Mouse (Mus musculus): ENCODE results near the gene Ostm1. TPM values are rescaled to one million over a fixed set of nuclear protein-coding genes. Genes with fewer than 3 reads are reported as not detected.

The Ostm1 gene
- polyA plus RNA-seq (2014; fragmentation: Nextera tagmentation; extraction: Ambion mirVana), result 38.9 and 43.1 TPM in 2 replicates

GRCm38 (mm10) chr10:42583157-42583872 is at the start of gene Ostm1, which contains the start of gene Nr2e1:
TSS of gene Ostm1 (plus strand) at chr10:42583822.
TSS of gene Nr2e1 (minus strand) at chr10:42583632.
- peaks cover 25% of the 10 kb centered on the region for H3K4me1 ChIP-seq (ENCODE audit: control insufficient read depth, insufficient read depth, low read length)
- 0 out of 2 replicates have a peak within 1 kb of the TSS, but pooled peaks have one; percentile 3 for H3K27ac ChIP-seq (replicated peaks; ENCODE audit: low read depth, low read length)
- H3K4me3 ChIP-seq (replicated peaks; ENCODE audit: low read depth, low read length), result peak within 1 kb of the TSS; percentile 38
- no peaks in the 10 kb centered on the region for H3K9me3 ChIP-seq (ENCODE audit: control insufficient read depth, low read length)
- peak; percentile 83 for DNase-seq
- WGBS, result under 1% methylated on average over 43 of the region's 43 CpGs
- peaks cover 79% of the 10 kb centered on the region for H3K27me3 ChIP-seq (ENCODE audit: control insufficient read depth, insufficient read depth, low read length)
- peak within 1 kb of the TSS; percentile 47; the same call in 1 of the 2 replicates for H3K9ac ChIP-seq (replicated peaks; ENCODE audit: low read length)
- no peaks in the 10 kb centered on the region for H3K36me3 ChIP-seq (ENCODE audit: control insufficient read depth, insufficient read depth, low read length)
- peak within 1 kb of the TSS; percentile 58 for H3K4me2 ChIP-seq (ENCODE audit: low read length)
- ATAC-seq (ENCODE audit: low FRiP score, low TSS enrichment), result peak; percentile 65

GRCm38 (mm10) chr10:42533836-42534453 is 49.7 kb upstream of the Ostm1 start:
- DNase-seq, result no peak
- Histone ChIP-seq H3K27ac (replicated peaks; ENCODE audit: low read depth, low read length) (no peak overlapping the region), H3K27me3 (ENCODE audit: control insufficient read depth, insufficient read depth, low read length) (no peaks in the 10 kb centered on the region), H3K4me3 (replicated peaks; ENCODE audit: low read depth, low read length) (no peak overlapping the region), H3K4me2 (ENCODE audit: low read length) (no peak overlapping the region), H3K36me3 (ENCODE audit: control insufficient read depth, insufficient read depth, low read length) (peaks cover 27% of the 10 kb centered on the region), H3K9ac (replicated peaks; ENCODE audit: low read length) (no peak overlapping the region), H3K4me1 (ENCODE audit: control insufficient read depth, insufficient read depth, low read length) (no peaks in the 10 kb centered on the region), H3K9me3 (ENCODE audit: control insufficient read depth, low read length) (no peaks in the 10 kb centered on the region)
- WGBS, result 83% methylated on average over 11 of the region's 11 CpGs
- no peak for ATAC-seq (ENCODE audit: low FRiP score, low TSS enrichment)

- ATAC-seq (ENCODE audit: low FRiP score, low TSS enrichment) (no peak), DNase-seq (no peak)
- no peaks in the 10 kb centered on the region for H3K27me3 ChIP-seq (ENCODE audit: control insufficient read depth, insufficient read depth, low read length)
- H3K9me3 ChIP-seq (ENCODE audit: control insufficient read depth, low read length), result no peaks in the 10 kb centered on the region
- no peak overlapping the region for H3K4me2 ChIP-seq (ENCODE audit: low read length)
- no peak overlapping the region for H3K4me3 ChIP-seq (replicated peaks; ENCODE audit: low read depth, low read length)
- H3K27ac ChIP-seq (replicated peaks; ENCODE audit: low read depth, low read length), result no peak overlapping the region
- WGBS, result 88% methylated on average over 9 of the region's 9 CpGs
- no peaks in the 10 kb centered on the region for H3K4me1 ChIP-seq (ENCODE audit: control insufficient read depth, insufficient read depth, low read length)
- no peak overlapping the region for H3K9ac ChIP-seq (replicated peaks; ENCODE audit: low read length)
- peaks cover 17% of the 10 kb centered on the region for H3K36me3 ChIP-seq (ENCODE audit: control insufficient read depth, insufficient read depth, low read length)
Measured at GRCm38 (mm10) chr10:42537571-42538316, 45.9 kb upstream of the Ostm1 start.

GRCm38 (mm10) chr10:42545707-42546503 is 37.7 kb upstream of the Ostm1 start:
- H3K4me2 ChIP-seq (ENCODE audit: low read length), result no peak overlapping the region
- no peak overlapping the region for H3K27ac ChIP-seq (replicated peaks; ENCODE audit: low read depth, low read length)
- no peaks in the 10 kb centered on the region for H3K9me3 ChIP-seq (ENCODE audit: control insufficient read depth, low read length)
- WGBS, result 85% methylated on average over 6 of the region's 6 CpGs
- no peaks in the 10 kb centered on the region for H3K4me1 ChIP-seq (ENCODE audit: control insufficient read depth, insufficient read depth, low read length)
- ATAC-seq (ENCODE audit: low FRiP score, low TSS enrichment) (no peak), DNase-seq (no peak)
- no peaks in the 10 kb centered on the region for H3K27me3 ChIP-seq (ENCODE audit: control insufficient read depth, insufficient read depth, low read length)
- no peak overlapping the region for H3K4me3 ChIP-seq (replicated peaks; ENCODE audit: low read depth, low read length)
- no peaks in the 10 kb centered on the region for H3K36me3 ChIP-seq (ENCODE audit: control insufficient read depth, insufficient read depth, low read length)
- H3K9ac ChIP-seq (replicated peaks; ENCODE audit: low read length), result no peak overlapping the region

GRCm38 (mm10) chr10:42546507-42546906 is 37.1 kb upstream of the Ostm1 start:
- ATAC-seq (ENCODE audit: low FRiP score, low TSS enrichment) (no peak), DNase-seq (no peak)
- H3K36me3 ChIP-seq (ENCODE audit: control insufficient read depth, insufficient read depth, low read length), result no peaks in the 10 kb centered on the region
- 95% methylated on average over 3 of the region's 3 CpGs for WGBS
- no peak overlapping the region for H3K27ac ChIP-seq (replicated peaks; ENCODE audit: low read depth, low read length)
- no peaks in the 10 kb centered on the region for H3K4me1 ChIP-seq (ENCODE audit: control insufficient read depth, insufficient read depth, low read length)
- no peak overlapping the region for H3K9ac ChIP-seq (replicated peaks; ENCODE audit: low read length)
- H3K27me3 ChIP-seq (ENCODE audit: control insufficient read depth, insufficient read depth, low read length), result no peaks in the 10 kb centered on the region
- H3K4me3 ChIP-seq (replicated peaks; ENCODE audit: low read depth, low read length), result no peak overlapping the region
- no peak overlapping the region for H3K4me2 ChIP-seq (ENCODE audit: low read length)
- H3K9me3 ChIP-seq (ENCODE audit: control insufficient read depth, low read length), result no peaks in the 10 kb centered on the region

GRCm38 (mm10) chr10:42559581-42560200 is 23.9 kb upstream of the Ostm1 start:
- ATAC-seq (ENCODE audit: low FRiP score, low TSS enrichment), result no peak
- Histone ChIP-seq H3K4me1 (ENCODE audit: control insufficient read depth, insufficient read depth, low read length) (no peaks in the 10 kb centered on the region), H3K9ac (replicated peaks; ENCODE audit: low read length) (no peak overlapping the region), H3K27ac (replicated peaks; ENCODE audit: low read depth, low read length) (no peak overlapping the region), H3K27me3 (ENCODE audit: control insufficient read depth, insufficient read depth, low read length) (peaks cover 13% of the 10 kb centered on the region; the same call in 1 of the 2 replicates), H3K9me3 (ENCODE audit: control insufficient read depth, low read length) (no peaks in the 10 kb centered on the region), H3K4me2 (ENCODE audit: low read length) (no peak overlapping the region), H3K4me3 (replicated peaks; ENCODE audit: low read depth, low read length) (no peak overlapping the region), H3K36me3 (ENCODE audit: control insufficient read depth, insufficient read depth, low read length) (no peaks in the 10 kb centered on the region)
- no peak for DNase-seq
- 83% methylated on average over 5 of the region's 5 CpGs for WGBS

- no peaks in the 10 kb centered on the region for H3K4me1 ChIP-seq (ENCODE audit: control insufficient read depth, insufficient read depth, low read length)
- H3K4me2 ChIP-seq (ENCODE audit: low read length), result no peak overlapping the region
- H3K27me3 ChIP-seq (ENCODE audit: control insufficient read depth, insufficient read depth, low read length), result peaks cover 22% of the 10 kb centered on the region; the same call in 1 of the 2 replicates
- no peaks in the 10 kb centered on the region for H3K36me3 ChIP-seq (ENCODE audit: control insufficient read depth, insufficient read depth, low read length)
- no peak for ATAC-seq (ENCODE audit: low FRiP score, low TSS enrichment)
- no peak overlapping the region for H3K4me3 ChIP-seq (replicated peaks; ENCODE audit: low read depth, low read length)
- 9% methylated on average over 12 of the region's 12 CpGs for WGBS
- no peak overlapping the region for H3K27ac ChIP-seq (replicated peaks; ENCODE audit: low read depth, low read length)
- H3K9me3 ChIP-seq (ENCODE audit: control insufficient read depth, low read length), result no peaks in the 10 kb centered on the region
- DNase-seq, result no peak
- no peak overlapping the region for H3K9ac ChIP-seq (replicated peaks; ENCODE audit: low read length)
Measured at GRCm38 (mm10) chr10:42562272-42562671, 21.4 kb upstream of the Ostm1 start.

- Histone ChIP-seq H3K36me3 (ENCODE audit: control insufficient read depth, insufficient read depth, low read length) (no peaks in the 10 kb centered on the region), H3K4me1 (ENCODE audit: control insufficient read depth, insufficient read depth, low read length) (peaks cover 8% of the 10 kb centered on the region; the same call in 1 of the 2 replicates), H3K9me3 (ENCODE audit: control insufficient read depth, low read length) (no peaks in the 10 kb centered on the region), H3K27me3 (ENCODE audit: control insufficient read depth, insufficient read depth, low read length) (peaks cover 80% of the 10 kb centered on the region), H3K27ac (replicated peaks; ENCODE audit: low read depth, low read length) (no peak overlapping the region), H3K4me2 (ENCODE audit: low read length) (peak overlapping the region; percentile 54), H3K4me3 (replicated peaks; ENCODE audit: low read depth, low read length) (peak overlapping the region; percentile 25), H3K9ac (replicated peaks; ENCODE audit: low read length) (peak overlapping the region; percentile 36; the same call in 1 of the 2 replicates)
- DNase-seq (peak; percentile 43), ATAC-seq (ENCODE audit: low FRiP score, low TSS enrichment) (0 out of 2 replicates have a peak, but pooled peaks have one; percentile 37)
- WGBS, result 7% methylated on average over 20 of the region's 20 CpGs
Measured at GRCm38 (mm10) chr10:42572567-42572966, 11.1 kb upstream of the Ostm1 start.

All from midbrain, embryonic 14.5 days (tissue).